Mouse (Mus musculus): Measurements from ENCODE around the gene Taar8a. TPM values are rescaled to one million over a fixed set of nuclear protein-coding genes. Genes with fewer than 3 reads are reported as not detected.
"Not testable (repeated sequence)": the region's sequence is repeated elsewhere in the genome, so short reads cannot be mapped to it uniquely, and the experiment has no call there.

The Taar8a gene
- polyA plus RNA-seq, 1 experiment from 2014 or later, result not detected

DNA sequence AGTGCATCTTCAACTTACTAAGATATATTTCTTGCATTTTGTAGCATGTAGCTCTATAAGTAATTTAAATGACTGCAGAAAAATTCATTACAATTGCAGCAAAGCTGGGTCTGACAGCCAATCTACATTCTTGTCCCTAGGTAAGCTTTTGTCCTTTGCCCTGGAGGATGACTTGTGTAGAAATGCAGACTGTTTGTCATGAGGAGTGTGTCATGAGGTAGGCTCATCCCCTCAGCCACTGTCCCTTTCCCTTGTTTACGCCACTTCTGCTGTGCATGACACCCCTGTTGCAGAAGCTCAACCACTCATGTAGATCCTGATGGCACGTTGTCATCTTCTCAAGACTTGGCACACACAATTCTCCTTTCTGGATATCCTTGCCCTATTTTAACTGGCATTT is 10.9 kb downstream of the Taar8a start:
- Histone ChIP-seq H3K27me3 (no peaks in the 10 kb centered on the region), H3K27ac (no peak overlapping the region), H3K4me2 (no peak overlapping the region), H3K9me3 (no peaks in the 10 kb centered on the region), H3K36me3 (no peaks in the 10 kb centered on the region), H3K4me1 (replicated peaks) (no peaks in the 10 kb centered on the region), H3K9ac (replicated peaks) (no peak overlapping the region), H3K4me3 (replicated peaks) (no peak overlapping the region)
- 93% methylated on average over 2 of the region's 2 CpGs for WGBS
- no peak for ATAC-seq (ENCODE audit: insufficient number of reproducible peaks, insufficient read depth, low FRiP score, low TSS enrichment, low read depth)

DNA sequence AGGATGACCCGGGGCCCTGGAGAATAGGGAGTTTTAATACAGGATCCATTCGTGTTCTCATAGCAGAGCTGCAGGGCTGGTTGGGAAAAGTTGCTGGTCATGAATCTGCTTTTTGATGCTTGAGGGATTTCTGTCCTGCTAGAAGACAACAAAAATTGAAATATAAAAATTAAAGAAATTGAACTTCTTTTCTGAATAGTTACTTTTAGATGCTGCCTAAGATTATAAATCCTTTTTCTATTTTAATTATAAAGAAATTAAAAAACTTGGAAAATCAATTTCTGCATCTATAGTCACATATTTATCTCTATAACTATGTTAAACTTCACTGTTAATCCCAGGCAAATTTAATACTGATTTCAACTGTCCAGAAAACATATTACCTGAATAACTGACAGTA is 15.9 kb downstream of the Taar8a start, which contains the start of gene Taar8b:
TSS of gene Taar8b (minus strand) at position 101 of the 400 bp plus-strand sequence.
- H3K27ac ChIP-seq, result no peak within 1 kb of the TSS
- no peaks in the 10 kb centered on the region for H3K27me3 ChIP-seq
- 73% methylated on average over 2 of the region's 2 CpGs for WGBS
- no peak within 1 kb of the TSS for H3K4me3 ChIP-seq (replicated peaks)
- no peak for ATAC-seq (ENCODE audit: insufficient number of reproducible peaks, insufficient read depth, low FRiP score, low TSS enrichment, low read depth)
- H3K4me1 ChIP-seq (replicated peaks), result no peaks in the 10 kb centered on the region
- no peak within 1 kb of the TSS for H3K9ac ChIP-seq (replicated peaks)
- no peak within 1 kb of the TSS for H3K4me2 ChIP-seq
- H3K36me3 ChIP-seq, result no peaks in the 10 kb centered on the region
- H3K9me3 ChIP-seq, result 0 out of 2 replicates have a peak, but pooled peaks cover 3% of the 10 kb centered on the region

DNA sequence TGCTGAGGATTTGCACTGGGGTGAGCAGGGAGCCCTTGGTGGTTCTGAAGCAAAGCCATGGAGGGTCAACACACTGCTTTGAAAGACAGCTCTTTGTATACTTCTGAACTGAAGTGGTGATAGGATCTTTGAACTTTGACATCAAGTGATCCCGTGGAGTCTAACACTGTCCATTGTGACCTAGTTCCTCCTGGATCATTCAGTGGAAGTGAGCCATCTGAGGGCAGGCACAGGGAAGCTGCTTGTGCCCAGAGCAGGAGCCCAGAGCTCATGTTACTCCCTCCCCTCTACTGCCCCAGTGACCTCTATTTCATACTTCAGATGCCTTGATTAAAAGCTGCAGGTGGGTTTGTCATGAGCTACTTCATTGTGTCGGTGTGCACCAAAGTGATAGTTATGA is 20.7 kb downstream of the Taar8a start:
- H3K9me3 ChIP-seq; H3K4me2 ChIP-seq; H3K27ac ChIP-seq; H3K4me1 ChIP-seq (replicated peaks); H3K4me3 ChIP-seq (replicated peaks); H3K36me3 ChIP-seq; ATAC-seq (ENCODE audit: insufficient number of reproducible peaks, insufficient read depth, low FRiP score, low TSS enrichment, low read depth); H3K9ac ChIP-seq (replicated peaks); H3K27me3 ChIP-seq: not testable (repeated sequence)
- 50% methylated on average over 2 of the region's 2 CpGs for WGBS

DNA sequence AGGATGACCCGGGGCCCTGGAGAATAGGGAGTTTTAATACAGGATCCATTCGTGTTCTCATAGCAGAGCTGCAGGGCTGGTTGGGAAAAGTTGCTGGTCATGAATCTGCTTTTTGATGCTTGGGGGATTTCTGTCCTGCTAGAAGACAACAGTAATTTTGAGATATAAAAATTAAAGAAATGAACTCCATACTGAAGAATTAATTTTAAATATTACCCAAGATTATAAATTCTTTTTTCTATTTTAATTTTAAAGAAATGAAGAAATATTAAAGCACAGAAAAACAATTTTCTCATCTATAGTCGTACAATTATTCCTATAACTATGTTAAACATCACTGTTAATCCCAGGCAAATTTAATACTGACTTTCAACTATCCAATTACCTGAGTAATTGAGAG is 25.5 kb downstream of the Taar8a start, which contains the start of gene Taar8c:
TSS of gene Taar8c (minus strand) at position 101 of the 400 bp plus-strand sequence.
- H3K9me3 ChIP-seq; H3K36me3 ChIP-seq; H3K9ac ChIP-seq (replicated peaks); H3K4me2 ChIP-seq; ATAC-seq (ENCODE audit: insufficient number of reproducible peaks, insufficient read depth, low FRiP score, low TSS enrichment, low read depth); H3K4me3 ChIP-seq (replicated peaks); H3K27ac ChIP-seq; H3K27me3 ChIP-seq; H3K4me1 ChIP-seq (replicated peaks): not testable (repeated sequence)
- WGBS, result 79% methylated on average over 1 of the region's 3 CpGs

DNA sequence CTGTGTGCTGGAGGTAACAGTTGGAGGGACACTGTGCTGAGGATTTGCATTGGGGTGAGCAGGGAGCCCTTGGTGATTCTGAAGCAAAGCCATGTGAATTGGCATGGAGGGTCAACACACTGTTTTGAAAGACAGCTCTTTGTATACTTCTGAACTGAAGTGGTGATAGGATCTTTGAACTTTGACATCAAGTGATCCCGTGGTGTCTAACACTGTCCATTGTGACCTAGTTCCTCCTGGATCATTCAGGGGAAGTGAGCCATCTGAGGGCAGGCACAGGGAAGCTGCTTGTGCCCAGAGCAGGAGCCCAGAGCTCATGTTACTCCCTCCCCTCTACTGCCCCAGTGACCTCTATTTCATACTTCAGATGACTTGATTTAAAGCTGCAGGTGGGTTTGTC is 27.0 kb downstream of the Taar8a start:
- ATAC-seq (ENCODE audit: insufficient number of reproducible peaks, insufficient read depth, low FRiP score, low TSS enrichment, low read depth); H3K27me3 ChIP-seq; H3K9ac ChIP-seq (replicated peaks); H3K4me2 ChIP-seq; H3K9me3 ChIP-seq; H3K27ac ChIP-seq; H3K4me1 ChIP-seq (replicated peaks); H3K4me3 ChIP-seq (replicated peaks); H3K36me3 ChIP-seq: not testable (repeated sequence)
- 59% methylated on average over 1 of the region's 1 CpGs for WGBS

DNA sequence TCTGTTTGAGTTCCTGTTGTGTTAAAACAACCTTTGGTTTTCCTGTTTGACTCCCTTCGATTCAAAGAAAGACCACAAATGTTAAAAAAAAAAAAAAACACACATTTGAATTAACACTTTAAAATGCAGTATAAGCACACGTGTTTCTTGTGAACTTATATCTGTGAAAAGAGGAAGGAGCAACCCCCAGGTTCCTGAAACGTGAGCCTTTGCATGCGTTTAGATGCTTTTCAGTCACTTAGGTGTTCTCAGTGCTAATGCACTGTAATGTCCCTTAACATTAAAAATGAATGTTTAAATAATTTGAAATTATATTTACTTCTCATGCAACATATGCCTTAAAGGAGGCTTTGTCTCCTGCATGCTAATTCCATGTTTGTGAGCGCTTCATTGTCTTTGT is 31.4 kb downstream of the Taar8a start:
- Histone ChIP-seq H3K36me3 (no peaks in the 10 kb centered on the region), H3K4me3 (replicated peaks) (no peak overlapping the region), H3K9ac (replicated peaks) (no peak overlapping the region), H3K27me3 (no peaks in the 10 kb centered on the region), H3K4me2 (no peak overlapping the region), H3K4me1 (replicated peaks) (no peaks in the 10 kb centered on the region), H3K9me3 (no peaks in the 10 kb centered on the region), H3K27ac (no peak overlapping the region)
- 50% methylated on average over 5 of the region's 5 CpGs for WGBS
- no peak for ATAC-seq (ENCODE audit: insufficient number of reproducible peaks, insufficient read depth, low FRiP score, low TSS enrichment, low read depth)

DNA sequence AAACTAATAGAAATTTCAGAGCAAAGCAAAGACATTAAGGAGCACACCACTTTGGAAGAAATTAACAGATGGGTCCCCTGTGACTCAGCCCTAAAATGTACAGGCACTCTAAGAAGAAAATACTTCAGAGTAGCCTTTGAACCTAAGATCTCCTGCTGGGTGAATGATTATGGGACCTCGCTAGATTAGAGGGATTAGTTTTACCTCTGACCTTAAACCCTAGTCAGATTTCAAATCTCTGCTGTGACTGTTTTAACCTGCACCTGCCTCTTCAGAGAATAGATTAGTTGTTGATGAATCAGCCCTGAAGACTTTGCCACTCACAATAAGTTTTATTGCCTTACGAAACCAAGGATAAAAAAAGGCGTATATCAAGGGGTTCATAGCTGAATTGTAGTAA is 31.9 kb downstream of the Taar8a start:
- H3K27me3 ChIP-seq, result no peaks in the 10 kb centered on the region
- ATAC-seq (ENCODE audit: insufficient number of reproducible peaks, insufficient read depth, low FRiP score, low TSS enrichment, low read depth), result no peak
- no peaks in the 10 kb centered on the region for H3K4me1 ChIP-seq (replicated peaks)
- no peak overlapping the region for H3K9ac ChIP-seq (replicated peaks)
- WGBS, result 35% methylated on average over 3 of the region's 3 CpGs
- no peak overlapping the region for H3K27ac ChIP-seq
- H3K4me2 ChIP-seq, result no peak overlapping the region
- no peak overlapping the region for H3K4me3 ChIP-seq (replicated peaks)
- H3K9me3 ChIP-seq, result no peaks in the 10 kb centered on the region
- no peaks in the 10 kb centered on the region for H3K36me3 ChIP-seq

DNA sequence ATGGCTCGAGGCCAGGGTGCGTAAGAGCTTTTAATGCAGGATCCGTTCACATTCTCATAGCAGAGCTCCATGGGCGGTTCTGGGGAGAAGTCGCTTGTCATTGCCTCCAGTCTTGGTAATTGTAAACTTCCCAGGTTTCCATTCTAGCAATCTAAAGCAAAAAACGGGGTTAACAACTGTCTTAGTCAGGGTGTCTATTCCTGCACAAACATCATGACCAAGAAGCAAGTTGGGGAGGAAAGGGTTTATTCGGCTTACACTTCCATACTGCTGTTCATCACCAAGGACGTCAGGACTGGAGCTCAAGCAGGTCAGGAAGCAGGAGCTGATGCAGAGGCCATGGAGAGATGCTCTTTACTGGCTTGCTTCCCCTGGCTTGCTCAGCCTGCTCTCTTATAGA is 33.1 kb downstream of the Taar8a start, which contains the start of gene Taar9:
TSS of gene Taar9 (minus strand) at position 101 of the 400 bp plus-strand sequence.
- H3K9ac ChIP-seq (replicated peaks); H3K4me1 ChIP-seq (replicated peaks); ATAC-seq (ENCODE audit: insufficient number of reproducible peaks, insufficient read depth, low FRiP score, low TSS enrichment, low read depth); H3K27me3 ChIP-seq; H3K27ac ChIP-seq; H3K4me3 ChIP-seq (replicated peaks); H3K9me3 ChIP-seq; H3K36me3 ChIP-seq; H3K4me2 ChIP-seq: not testable (repeated sequence)
- WGBS, result 80% methylated on average over 8 of the region's 8 CpGs

DNA sequence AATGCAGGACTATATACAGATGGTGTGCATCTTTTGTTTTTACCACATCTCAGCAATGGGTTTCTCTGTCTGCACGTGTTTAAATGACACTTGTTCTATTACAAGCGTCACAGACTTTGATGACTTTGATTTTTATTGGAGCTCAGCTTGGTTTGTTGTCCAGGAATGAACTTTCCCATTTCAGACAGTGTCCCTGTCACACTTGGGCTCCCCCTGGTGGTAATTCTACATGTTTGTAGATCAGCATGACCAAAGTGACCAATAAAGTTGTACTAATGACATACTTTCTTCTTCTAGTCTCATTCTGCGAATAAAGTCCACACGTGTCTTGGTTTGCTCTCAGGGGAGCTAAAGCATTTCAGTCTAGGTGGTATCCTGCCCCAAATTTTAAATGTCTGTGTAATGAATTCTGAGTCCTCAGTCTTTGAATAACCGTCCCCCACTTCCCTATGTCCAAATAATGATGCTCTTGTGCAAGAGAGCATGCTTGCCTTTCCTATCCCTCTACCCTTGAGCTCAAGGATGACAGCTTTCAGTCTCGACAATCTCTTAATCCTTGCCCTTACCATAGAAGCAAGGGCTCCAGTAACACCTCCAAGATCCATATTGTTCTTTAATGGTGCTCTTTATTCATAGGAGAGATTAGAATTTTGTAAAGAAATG is 34.9 kb downstream of the Taar8a start:
- H3K27me3 ChIP-seq, result no peaks in the 10 kb centered on the region
- ATAC-seq (ENCODE audit: insufficient number of reproducible peaks, insufficient read depth, low FRiP score, low TSS enrichment, low read depth), result no peak
- no peak overlapping the region for H3K9ac ChIP-seq (replicated peaks)
- H3K4me3 ChIP-seq (replicated peaks), result no peak overlapping the region
- no peak overlapping the region for H3K4me2 ChIP-seq
- 50% methylated on average over 6 of the region's 6 CpGs for WGBS
- H3K9me3 ChIP-seq, result peaks cover 6% of the 10 kb centered on the region; the same call in 1 of the 2 replicates
- H3K36me3 ChIP-seq, result no peaks in the 10 kb centered on the region
- H3K27ac ChIP-seq, result no peak overlapping the region
- no peaks in the 10 kb centered on the region for H3K4me1 ChIP-seq (replicated peaks)

Other genes starting within 250 kb of the Taar8a start
- not detected in 2 replicates for gene Vnn3, start 225.0 kb upstream of the Taar8a start, polyA plus RNA-seq (2016; fragmentation: Nextera tagmentation; extraction: Ambion mirVana)
- gene Vnn1, start 181.8 kb upstream of the Taar8a start, polyA plus RNA-seq (2016; fragmentation: Nextera tagmentation; extraction: Ambion mirVana), result 0.61 and 1.0 TPM in 2 replicates
- gene Taar1, start 156.1 kb upstream of the Taar8a start, polyA plus RNA-seq (2016; fragmentation: Nextera tagmentation; extraction: Ambion mirVana), result not detected in 2 replicates
- gene Taar2, start 137.9 kb upstream of the Taar8a start, polyA plus RNA-seq (2016; fragmentation: Nextera tagmentation; extraction: Ambion mirVana), result not detected in 2 replicates
- gene Taar3, start 126.9 kb upstream of the Taar8a start, polyA plus RNA-seq (2016; fragmentation: Nextera tagmentation; extraction: Ambion mirVana), result not detected in 2 replicates
- gene Taar4, start 116.0 kb upstream of the Taar8a start, polyA plus RNA-seq (2016; fragmentation: Nextera tagmentation; extraction: Ambion mirVana), result not detected in 2 replicates
- not detected in 2 replicates for gene Taar5, start 105.8 kb upstream of the Taar8a start, polyA plus RNA-seq (2016; fragmentation: Nextera tagmentation; extraction: Ambion mirVana)
- gene Taar6, start 90.9 kb upstream of the Taar8a start, polyA plus RNA-seq (2016; fragmentation: Nextera tagmentation; extraction: Ambion mirVana), result not detected in 2 replicates
- gene Taar7a, start 83.0 kb upstream of the Taar8a start, polyA plus RNA-seq (2016; fragmentation: Nextera tagmentation; extraction: Ambion mirVana), result not detected in 2 replicates
- not detected in 2 replicates for gene Taar7b, start 76.6 kb upstream of the Taar8a start, polyA plus RNA-seq (2016; fragmentation: Nextera tagmentation; extraction: Ambion mirVana)
- gene Taar7d, start 49.3 kb upstream of the Taar8a start, polyA plus RNA-seq (2016; fragmentation: Nextera tagmentation; extraction: Ambion mirVana), result not detected in 2 replicates
- gene Taar7e, start 38.9 kb upstream of the Taar8a start, polyA plus RNA-seq (2016; fragmentation: Nextera tagmentation; extraction: Ambion mirVana), result not detected in 2 replicates
- gene Taar7f, start 27.0 kb upstream of the Taar8a start, polyA plus RNA-seq (2016; fragmentation: Nextera tagmentation; extraction: Ambion mirVana), result not detected in 2 replicates
- not detected in 2 replicates for gene Taar8b, start 15.8 kb downstream of the Taar8a start, polyA plus RNA-seq (2016; fragmentation: Nextera tagmentation; extraction: Ambion mirVana)
- gene Taar8c, start 25.4 kb downstream of the Taar8a start, polyA plus RNA-seq (2016; fragmentation: Nextera tagmentation; extraction: Ambion mirVana), result not detected in 2 replicates
- gene Taar9, start 33.0 kb downstream of the Taar8a start, polyA plus RNA-seq (2016; fragmentation: Nextera tagmentation; extraction: Ambion mirVana), result not detected in 2 replicates
- 52.0 and 57.9 TPM in 2 replicates for gene Stx7, start 72.8 kb downstream of the Taar8a start, polyA plus RNA-seq (2016; fragmentation: Nextera tagmentation; extraction: Ambion mirVana)
- 19.7 and 20.3 TPM in 2 replicates for gene Moxd1, start 147.0 kb downstream of the Taar8a start, polyA plus RNA-seq (2016; fragmentation: Nextera tagmentation; extraction: Ambion mirVana)

Data from limb, embryonic 12.5 days (tissue).